Mouse (Mus musculus): ENCODE results near the gene Amer2. TPM values are rescaled to one million over a fixed set of nuclear protein-coding genes. Genes with fewer than 3 reads are reported as not detected.

Gene Amer2
- polyA plus RNA-seq, 1 experiment = 0.08 TPM

GRCm38 (mm10) chr14:60368769-60369666, 4.0 kb upstream of the Amer2 start:
- Histone ChIP-seq H3K27me3 (ENCODE audit: control insufficient read depth, insufficient read depth, low read length) (no peaks in the 10 kb centered on the region), H3K36me3 (ENCODE audit: control insufficient read depth, insufficient read depth, low read length) (no peaks in the 10 kb centered on the region), H3K4me1 (ENCODE audit: control insufficient read depth, insufficient read depth, insufficient read length) (no peaks in the 10 kb centered on the region), H3K27ac (ENCODE audit: insufficient read depth, low read length) (no peak overlapping the region), H3K4me3 (ENCODE audit: extremely low read depth, insufficient read depth, insufficient read length) (no peak overlapping the region)
- WGBS = 89% methylated on average over 9 of the region's 9 CpGs
- TF ChIP-seq CTCF (IDR thresholded peaks at IDR 0.05; ENCODE audit: extremely low read depth, insufficient read depth, insufficient read length, insufficient replicate concordance) = no peak
- DNase-seq (ENCODE audit: low read depth in 1 of 2, low spot score in 2 of 2) = no peak

GRCm38 (mm10) chr14:60369667-60370315, 3.3 kb upstream of the Amer2 start:
- H3K36me3 ChIP-seq (ENCODE audit: control insufficient read depth, insufficient read depth, low read length) = no peaks in the 10 kb centered on the region
- no peaks in the 10 kb centered on the region for H3K27me3 ChIP-seq (ENCODE audit: control insufficient read depth, insufficient read depth, low read length)
- 92% methylated on average over 5 of the region's 5 CpGs for WGBS
- no peak overlapping the region for H3K4me3 ChIP-seq (ENCODE audit: extremely low read depth, insufficient read depth, insufficient read length)
- no peak for DNase-seq (ENCODE audit: low read depth in 1 of 2, low spot score in 2 of 2)
- no peak overlapping the region for H3K27ac ChIP-seq (ENCODE audit: insufficient read depth, low read length)
- TF ChIP-seq CTCF (IDR thresholded peaks at IDR 0.05; ENCODE audit: extremely low read depth, insufficient read depth, insufficient read length, insufficient replicate concordance) = no peak
- TF ChIP-seq POLR2A (IDR thresholded peaks at IDR 0.05; ENCODE audit: low read depth, low read length) = no peak
- no peaks in the 10 kb centered on the region for H3K4me1 ChIP-seq (ENCODE audit: control insufficient read depth, insufficient read depth, insufficient read length)

GRCm38 (mm10) chr14:60377107-60377506, 4.0 kb downstream of the Amer2 start:
- WGBS = 78% methylated on average over 2 of the region's 2 CpGs
- Histone ChIP-seq H3K4me1 (ENCODE audit: control insufficient read depth, insufficient read depth, insufficient read length) (peaks cover 4% of the 10 kb centered on the region; the same call in 1 of the 2 replicates), H3K36me3 (ENCODE audit: control insufficient read depth, insufficient read depth, low read length) (no peaks in the 10 kb centered on the region), H3K4me3 (ENCODE audit: extremely low read depth, insufficient read depth, insufficient read length) (no peak overlapping the region), H3K27me3 (ENCODE audit: control insufficient read depth, insufficient read depth, low read length) (peaks cover 16% of the 10 kb centered on the region), H3K27ac (ENCODE audit: insufficient read depth, low read length) (no peak overlapping the region)
- no peak for TF ChIP-seq POLR2A (IDR thresholded peaks at IDR 0.05; ENCODE audit: low read depth, low read length)
- no peak for TF ChIP-seq CTCF (IDR thresholded peaks at IDR 0.05; ENCODE audit: extremely low read depth, insufficient read depth, insufficient read length, insufficient replicate concordance)
- no peak for DNase-seq (ENCODE audit: low read depth in 1 of 2, low spot score in 2 of 2)

- WGBS = 43% methylated on average over 10 of the region's 10 CpGs
- Histone ChIP-seq H3K4me1 (ENCODE audit: control insufficient read depth, insufficient read depth, insufficient read length) (peaks cover 4% of the 10 kb centered on the region; the same call in 1 of the 2 replicates), H3K36me3 (ENCODE audit: control insufficient read depth, insufficient read depth, low read length) (no peaks in the 10 kb centered on the region), H3K4me3 (ENCODE audit: extremely low read depth, insufficient read depth, insufficient read length) (no peak overlapping the region), H3K27me3 (ENCODE audit: control insufficient read depth, insufficient read depth, low read length) (peaks cover 16% of the 10 kb centered on the region), H3K27ac (ENCODE audit: insufficient read depth, low read length) (no peak overlapping the region)
- no peak for DNase-seq (ENCODE audit: low read depth in 1 of 2, low spot score in 2 of 2)
- TF ChIP-seq CTCF (IDR thresholded peaks at IDR 0.05; ENCODE audit: extremely low read depth, insufficient read depth, insufficient read length, insufficient replicate concordance) (no peak), POLR2A (IDR thresholded peaks at IDR 0.05; ENCODE audit: low read depth, low read length) (no peak)
These were observed 4.5 kb downstream of the Amer2 start for GRCm38 (mm10) chr14:60377546-60377945.

GRCm38 (mm10) chr14:60378057-60378565, 5.1 kb downstream of the Amer2 start:
- peak overlapping the region; percentile 14; the same call in 1 of the 2 replicates for H3K4me3 ChIP-seq (ENCODE audit: extremely low read depth, insufficient read depth, insufficient read length)
- H3K36me3 ChIP-seq (ENCODE audit: control insufficient read depth, insufficient read depth, low read length) = no peaks in the 10 kb centered on the region
- H3K27ac ChIP-seq (ENCODE audit: insufficient read depth, low read length) = no peak overlapping the region
- TF ChIP-seq CTCF (IDR thresholded peaks at IDR 0.05; ENCODE audit: extremely low read depth, insufficient read depth, insufficient read length, insufficient replicate concordance) (no peak), POLR2A (IDR thresholded peaks at IDR 0.05; ENCODE audit: low read depth, low read length) (no peak)
- DNase-seq (ENCODE audit: low read depth in 1 of 2, low spot score in 2 of 2) = no peak
- H3K27me3 ChIP-seq (ENCODE audit: control insufficient read depth, insufficient read depth, low read length) = peaks cover 16% of the 10 kb centered on the region
- peaks cover 4% of the 10 kb centered on the region; the same call in 1 of the 2 replicates for H3K4me1 ChIP-seq (ENCODE audit: control insufficient read depth, insufficient read depth, insufficient read length)
- 3% methylated on average over 53 of the region's 53 CpGs for WGBS

GRCm38 (mm10) chr14:60378566-60379322, 5.7 kb downstream of the Amer2 start:
- Histone ChIP-seq H3K27ac (ENCODE audit: insufficient read depth, low read length) (no peak overlapping the region), H3K4me3 (ENCODE audit: extremely low read depth, insufficient read depth, insufficient read length) (no peak overlapping the region; the same call in 1 of the 2 replicates), H3K4me1 (ENCODE audit: control insufficient read depth, insufficient read depth, insufficient read length) (peaks cover 4% of the 10 kb centered on the region; the same call in 1 of the 2 replicates), H3K27me3 (ENCODE audit: control insufficient read depth, insufficient read depth, low read length) (peaks cover 16% of the 10 kb centered on the region), H3K36me3 (ENCODE audit: control insufficient read depth, insufficient read depth, low read length) (no peaks in the 10 kb centered on the region)
- no peak for TF ChIP-seq POLR2A (IDR thresholded peaks at IDR 0.05; ENCODE audit: low read depth, low read length)
- no peak for TF ChIP-seq CTCF (IDR thresholded peaks at IDR 0.05; ENCODE audit: extremely low read depth, insufficient read depth, insufficient read length, insufficient replicate concordance)
- no peak for DNase-seq (ENCODE audit: low read depth in 1 of 2, low spot score in 2 of 2)
- 3% methylated on average over 66 of the region's 77 CpGs for WGBS
